Mouse (Mus musculus): ENCODE results near the gene Cyp2d12. TPM values are rescaled to one million over a fixed set of nuclear protein-coding genes. Genes with fewer than 3 reads are reported as not detected.
"Not testable (repeated sequence)": the region's sequence is repeated elsewhere in the genome, so short reads cannot be mapped to it uniquely, and the experiment has no call there.

Cyp2d12 gene
- polyA plus RNA-seq (2016; fragmentation: Nextera tagmentation; extraction: Ambion mirVana) = not detected in 2 replicates

DNA sequence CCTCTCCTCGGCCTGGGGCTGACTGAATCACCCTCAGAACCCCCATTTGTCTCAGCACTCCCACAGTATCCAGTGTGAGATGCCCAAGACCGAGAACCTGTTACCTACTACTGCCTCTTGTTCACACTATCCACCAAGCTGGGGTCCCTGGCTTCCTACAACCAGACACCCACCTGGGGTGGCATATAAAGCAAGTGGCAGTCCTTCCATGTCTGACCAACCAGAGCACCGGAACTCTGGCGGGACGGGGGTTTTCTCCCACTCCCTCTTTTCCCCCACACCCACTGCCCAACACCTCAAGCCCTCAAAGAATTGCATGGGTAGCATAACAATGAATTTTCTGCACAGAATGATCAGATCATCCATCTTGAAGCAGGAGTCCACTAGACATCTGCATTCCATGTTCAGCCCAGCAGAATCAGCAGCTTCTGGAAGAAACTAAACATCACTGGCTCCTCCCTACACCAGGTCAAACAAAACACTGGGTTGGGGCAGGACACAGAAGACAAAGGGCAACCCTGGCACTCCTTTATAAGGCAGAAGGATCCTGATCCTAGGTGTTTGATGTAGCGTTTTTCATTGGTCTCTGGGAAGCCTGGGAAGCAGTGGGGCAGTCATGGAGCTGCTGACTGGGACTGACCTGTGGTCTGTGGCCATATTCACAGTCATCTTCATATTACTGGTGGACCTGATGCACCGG, at the start of gene Cyp2d12:
Gene Cyp2d12, plus strand, starts transcription at position 542 of the 700 bp plus-strand sequence.
- Histone ChIP-seq H3K9me3 (replicated peaks) (peaks cover 19% of the 10 kb centered on the region), H3K4me1 (no peaks in the 10 kb centered on the region), H3K27me3 (ENCODE audit: low read depth, poor library complexity, severe bottlenecking) (no peaks in the 10 kb centered on the region), H3K4me3 (no peak within 1 kb of the TSS), H3K27ac (replicated peaks) (no peak within 1 kb of the TSS), H3K36me3 (no peaks in the 10 kb centered on the region)
- DNase-seq (ENCODE audit: low spot score) = no peak
- WGBS = 86% methylated on average over 7 of the region's 7 CpGs

DNA sequence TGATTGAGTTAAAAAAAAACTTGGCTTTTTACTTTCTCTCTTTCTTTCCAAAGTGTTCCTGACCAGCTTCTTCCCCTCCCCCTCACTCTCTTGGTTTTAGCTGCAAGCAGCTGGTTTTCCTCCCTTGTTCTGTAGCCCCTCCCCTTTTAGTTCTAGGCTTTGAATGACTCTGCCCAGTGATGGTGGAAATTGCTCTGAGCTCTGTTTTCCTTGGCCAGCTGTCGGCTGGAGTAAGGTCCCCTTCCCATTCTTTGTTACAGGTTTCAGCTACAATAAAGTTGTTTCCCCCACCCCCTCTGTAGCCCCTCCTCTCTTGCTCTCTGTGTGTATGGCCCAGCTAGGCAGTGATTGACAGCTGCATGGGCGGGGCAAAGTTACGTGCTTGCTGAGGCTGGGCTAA, 47.9 kb upstream of the Cyp2d12 start:
- no peaks in the 10 kb centered on the region for H3K27me3 ChIP-seq (ENCODE audit: low read depth, poor library complexity, severe bottlenecking)
- H3K27ac ChIP-seq (replicated peaks) = no peak overlapping the region
- H3K4me1 ChIP-seq = no peaks in the 10 kb centered on the region
- H3K36me3 ChIP-seq = no peaks in the 10 kb centered on the region
- DNase-seq (ENCODE audit: low spot score) = no peak
- peaks cover 12% of the 10 kb centered on the region for H3K9me3 ChIP-seq (replicated peaks)
- WGBS = 82% methylated on average over 3 of the region's 3 CpGs
- H3K4me3 ChIP-seq = no peak overlapping the region

DNA sequence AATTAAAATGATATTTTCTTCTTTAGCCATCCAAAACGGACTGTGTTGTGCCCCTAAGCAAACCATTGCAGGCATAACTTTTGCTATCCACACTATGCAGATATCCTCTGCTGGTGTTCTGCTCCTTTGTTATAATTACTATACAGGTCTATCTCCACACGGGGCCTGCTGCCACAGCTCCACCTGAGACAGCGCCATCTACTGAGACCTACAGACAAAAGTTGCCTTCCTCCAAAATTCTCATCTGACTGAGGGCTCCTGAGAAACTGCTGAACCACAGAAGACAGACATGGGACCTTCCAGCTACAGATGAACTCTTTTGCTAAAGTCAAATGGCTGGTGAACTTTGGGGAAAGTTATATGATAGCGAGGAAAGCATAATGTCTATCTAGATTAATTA, 47.1 kb upstream of the Cyp2d12 start:
- H3K27me3 ChIP-seq (ENCODE audit: low read depth, poor library complexity, severe bottlenecking); H3K4me1 ChIP-seq; DNase-seq (ENCODE audit: low spot score); H3K36me3 ChIP-seq; H3K4me3 ChIP-seq; H3K27ac ChIP-seq (replicated peaks): not testable (repeated sequence)
- H3K9me3 ChIP-seq (replicated peaks) = peaks cover 12% of the 10 kb centered on the region
- WGBS = 58% methylated on average over 4 of the region's 4 CpGs

DNA sequence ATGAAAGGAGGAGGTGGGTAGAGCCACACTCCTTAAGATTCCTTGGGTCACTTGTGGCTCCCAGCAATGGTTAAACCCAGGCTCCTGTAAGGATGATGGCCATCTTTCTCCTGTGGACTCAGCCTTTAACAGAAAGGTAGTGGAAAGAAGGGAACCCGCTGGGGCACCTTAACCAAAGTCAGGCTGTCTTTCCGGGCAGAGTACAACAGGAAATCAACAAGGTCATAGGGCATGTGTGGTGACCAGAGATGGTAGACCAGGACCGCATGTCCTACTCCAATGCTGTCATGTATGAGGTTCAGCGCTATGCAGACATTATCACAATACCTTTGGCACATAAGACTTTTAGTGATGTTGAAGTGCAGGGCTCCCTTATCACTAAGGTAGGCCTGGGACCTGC, 45.4 kb upstream of the Cyp2d12 start:
- H3K4me1 ChIP-seq; H3K36me3 ChIP-seq; H3K4me3 ChIP-seq; H3K27ac ChIP-seq (replicated peaks); H3K27me3 ChIP-seq (ENCODE audit: low read depth, poor library complexity, severe bottlenecking); DNase-seq (ENCODE audit: low spot score): not testable (repeated sequence)
- peaks cover 12% of the 10 kb centered on the region for H3K9me3 ChIP-seq (replicated peaks)
- 85% methylated on average over 4 of the region's 4 CpGs for WGBS

DNA sequence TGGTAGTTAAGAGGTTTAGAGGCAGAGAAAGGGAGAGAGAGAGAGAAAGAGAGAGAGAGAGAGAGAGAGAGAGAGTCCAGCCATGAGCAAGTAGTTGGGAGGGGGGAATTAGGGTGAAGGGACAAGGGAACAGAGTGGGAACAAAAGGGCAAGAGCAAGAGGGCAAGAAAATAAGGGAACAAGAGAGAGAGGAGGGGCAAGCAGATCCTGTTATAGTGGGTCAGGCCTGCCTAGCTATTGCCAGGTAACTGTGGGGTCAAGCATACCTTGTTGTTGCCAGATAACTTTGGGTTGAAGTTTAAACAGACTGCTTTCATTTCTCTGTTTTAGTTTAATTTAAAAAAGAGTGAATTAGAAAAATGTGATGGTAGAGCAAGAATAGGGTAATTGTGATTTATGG, 44.4 kb upstream of the Cyp2d12 start:
- H3K9me3 ChIP-seq (replicated peaks) = peaks cover 12% of the 10 kb centered on the region
- not testable (repeated sequence) for H3K4me3 ChIP-seq; H3K27ac ChIP-seq (replicated peaks); H3K4me1 ChIP-seq; H3K36me3 ChIP-seq; DNase-seq (ENCODE audit: low spot score); H3K27me3 ChIP-seq (ENCODE audit: low read depth, poor library complexity, severe bottlenecking)

DNA sequence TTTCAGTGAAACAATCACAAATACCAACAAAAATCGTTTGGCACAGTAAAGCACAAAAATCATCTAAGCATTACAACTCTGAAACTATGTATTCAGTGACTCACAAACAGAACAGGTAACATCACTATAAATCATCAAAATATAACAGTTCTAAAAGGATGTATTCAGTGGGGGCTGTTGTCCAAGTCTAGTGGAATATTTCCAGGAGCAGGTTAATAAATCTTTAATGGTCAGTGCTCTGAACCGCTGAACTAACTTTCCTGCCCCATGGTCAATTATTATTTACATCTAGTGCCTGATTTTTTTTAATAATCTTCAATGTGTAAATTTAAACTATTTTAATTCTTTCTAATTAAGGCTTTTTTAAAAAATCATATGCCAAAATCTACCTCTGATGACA, 42.8 kb upstream of the Cyp2d12 start:
- H3K4me1 ChIP-seq; DNase-seq (ENCODE audit: low spot score); H3K4me3 ChIP-seq; H3K27ac ChIP-seq (replicated peaks); H3K36me3 ChIP-seq; H3K27me3 ChIP-seq (ENCODE audit: low read depth, poor library complexity, severe bottlenecking); H3K9me3 ChIP-seq (replicated peaks): not testable (repeated sequence)
- 79% methylated on average over 2 of the region's 2 CpGs for WGBS

DNA sequence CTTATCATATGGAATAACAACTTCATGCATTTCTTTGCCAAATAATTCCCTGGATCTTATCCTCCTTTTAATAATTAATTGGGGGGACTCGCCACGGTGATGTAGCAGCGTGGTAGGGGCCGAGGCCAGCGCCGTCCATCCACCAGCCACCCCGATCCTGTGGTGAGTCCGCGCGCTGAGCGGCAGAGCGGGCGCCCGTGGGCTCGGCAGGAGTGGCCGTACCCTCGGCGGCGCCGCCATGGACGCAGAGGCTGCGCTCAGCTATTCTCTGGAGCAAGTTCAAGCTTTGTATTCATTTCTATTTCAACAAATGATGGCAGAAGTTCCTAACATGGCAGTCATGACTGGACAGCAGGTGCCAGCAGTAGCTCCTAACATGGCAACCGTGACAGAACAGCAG, 38.7 kb upstream of the Cyp2d12 start:
- 85% methylated on average over 23 of the region's 23 CpGs for WGBS
- H3K27me3 ChIP-seq (ENCODE audit: low read depth, poor library complexity, severe bottlenecking); DNase-seq (ENCODE audit: low spot score); H3K4me1 ChIP-seq; H3K4me3 ChIP-seq; H3K9me3 ChIP-seq (replicated peaks); H3K36me3 ChIP-seq; H3K27ac ChIP-seq (replicated peaks): not testable (repeated sequence)

DNA sequence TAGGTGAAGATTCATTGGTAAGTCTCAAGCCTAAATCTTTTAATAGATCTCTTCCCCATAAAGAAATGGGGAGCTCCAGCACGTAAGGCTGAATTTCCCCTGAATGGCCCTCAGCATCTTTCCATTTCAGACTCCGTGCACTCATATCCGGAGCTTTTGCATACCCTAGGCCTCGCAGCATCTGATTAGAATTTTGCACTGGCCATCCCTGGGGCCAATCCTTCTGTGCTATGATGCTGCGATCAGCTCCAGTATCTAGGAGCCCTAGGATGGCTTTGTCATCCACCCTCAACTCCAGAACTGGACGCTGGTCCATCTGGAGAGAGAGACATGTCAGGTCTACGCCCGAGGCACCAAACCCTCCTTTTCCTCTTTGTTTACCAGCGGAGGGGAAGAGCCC, 27.5 kb upstream of the Cyp2d12 start:
- WGBS = 86% methylated on average over 7 of the region's 9 CpGs
- not testable (repeated sequence) for DNase-seq (ENCODE audit: low spot score); H3K9me3 ChIP-seq (replicated peaks); H3K4me1 ChIP-seq; H3K27me3 ChIP-seq (ENCODE audit: low read depth, poor library complexity, severe bottlenecking); H3K4me3 ChIP-seq; H3K36me3 ChIP-seq; H3K27ac ChIP-seq (replicated peaks)

DNA sequence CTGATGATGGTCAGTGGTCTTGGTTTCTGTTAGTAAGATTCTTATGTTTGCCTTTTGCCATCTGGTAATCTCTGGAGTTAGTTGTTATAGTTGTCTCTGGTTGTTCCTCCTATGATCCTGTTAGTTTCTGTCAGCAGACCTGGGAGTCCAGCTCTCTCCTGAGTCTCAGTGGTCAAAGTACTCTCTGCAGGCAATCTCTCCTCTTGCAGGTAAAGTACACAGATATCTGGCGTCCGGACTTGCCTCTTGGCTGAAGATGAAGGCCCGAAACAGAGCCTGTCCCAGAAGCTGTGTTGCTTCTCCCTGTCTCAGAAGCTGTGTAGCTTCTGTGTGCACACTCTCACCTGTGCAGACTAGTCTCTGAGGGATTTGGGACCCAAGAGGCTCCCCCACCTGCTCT, 22.2 kb upstream of the Cyp2d12 start:
- DNase-seq (ENCODE audit: low spot score); H3K36me3 ChIP-seq; H3K9me3 ChIP-seq (replicated peaks); H3K4me1 ChIP-seq; H3K27ac ChIP-seq (replicated peaks); H3K4me3 ChIP-seq; H3K27me3 ChIP-seq (ENCODE audit: low read depth, poor library complexity, severe bottlenecking): not testable (repeated sequence)
- 88% methylated on average over 3 of the region's 3 CpGs for WGBS

DNA sequence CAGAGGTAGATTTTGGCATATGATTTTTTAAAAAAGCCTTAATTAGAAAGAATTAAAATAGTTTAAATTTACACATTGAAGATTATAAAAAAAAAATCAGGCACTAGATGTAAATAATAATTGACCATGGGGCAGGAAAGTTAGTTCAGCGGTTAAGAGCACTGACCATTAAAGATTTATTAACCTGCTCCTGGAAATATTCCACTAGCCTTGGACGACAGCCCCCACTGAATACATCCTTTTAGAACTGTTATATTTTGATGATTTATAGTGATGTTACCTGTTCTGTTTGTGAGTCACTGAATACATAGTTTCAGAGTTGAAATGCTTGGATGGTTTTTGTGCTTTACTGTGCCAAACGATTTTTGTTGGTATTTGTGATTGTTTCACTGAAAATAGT, 11.9 kb upstream of the Cyp2d12 start:
- not testable (repeated sequence) for H3K36me3 ChIP-seq; H3K27ac ChIP-seq (replicated peaks); H3K9me3 ChIP-seq (replicated peaks); DNase-seq (ENCODE audit: low spot score); H3K4me1 ChIP-seq; H3K4me3 ChIP-seq; H3K27me3 ChIP-seq (ENCODE audit: low read depth, poor library complexity, severe bottlenecking)
- 83% methylated on average over 3 of the region's 3 CpGs for WGBS

DNA sequence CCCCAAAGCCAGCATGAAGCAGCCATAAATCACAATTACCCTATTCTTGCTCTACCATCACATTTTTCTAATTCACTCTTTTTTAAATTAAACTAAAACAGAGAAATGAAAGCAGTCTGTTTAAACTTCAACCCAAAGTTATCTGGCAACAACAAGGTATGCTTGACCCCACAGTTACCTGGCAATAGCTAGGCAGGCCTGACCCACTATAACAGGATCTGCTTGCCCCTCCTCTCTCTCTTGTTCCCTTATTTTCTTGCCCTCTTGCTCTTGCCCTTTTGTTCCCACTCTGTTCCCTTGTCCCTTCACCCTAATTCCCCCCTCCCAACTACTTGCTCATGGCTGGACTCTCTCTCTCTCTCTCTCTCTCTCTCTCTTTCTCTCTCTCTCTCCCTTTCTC, 10.3 kb upstream of the Cyp2d12 start:
- H3K4me1 ChIP-seq; H3K27ac ChIP-seq (replicated peaks); H3K4me3 ChIP-seq; H3K27me3 ChIP-seq (ENCODE audit: low read depth, poor library complexity, severe bottlenecking); DNase-seq (ENCODE audit: low spot score); H3K36me3 ChIP-seq; H3K9me3 ChIP-seq (replicated peaks): not testable (repeated sequence)

DNA sequence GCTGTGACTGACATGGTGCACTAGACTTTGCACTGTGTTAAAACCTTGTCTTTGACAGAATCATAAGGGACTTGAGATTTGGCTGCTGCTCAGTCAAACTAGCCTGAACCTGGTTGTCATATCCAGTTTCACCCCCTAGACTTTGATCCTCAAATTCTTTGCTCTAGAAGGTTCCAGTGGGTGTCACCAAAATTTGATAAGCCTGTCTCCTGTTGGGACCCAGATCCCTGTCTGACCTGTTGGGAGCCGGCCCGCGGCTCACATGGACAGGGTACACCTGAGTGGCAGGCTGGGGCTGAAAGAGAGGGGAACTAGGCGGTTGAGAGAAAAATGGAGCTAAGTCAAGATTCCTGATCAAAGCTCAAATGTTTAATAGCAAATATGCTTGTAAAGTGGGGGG, 7.1 kb upstream of the Cyp2d12 start:
- WGBS = 94% methylated on average over 4 of the region's 4 CpGs
- not testable (repeated sequence) for H3K9me3 ChIP-seq (replicated peaks)

DNA sequence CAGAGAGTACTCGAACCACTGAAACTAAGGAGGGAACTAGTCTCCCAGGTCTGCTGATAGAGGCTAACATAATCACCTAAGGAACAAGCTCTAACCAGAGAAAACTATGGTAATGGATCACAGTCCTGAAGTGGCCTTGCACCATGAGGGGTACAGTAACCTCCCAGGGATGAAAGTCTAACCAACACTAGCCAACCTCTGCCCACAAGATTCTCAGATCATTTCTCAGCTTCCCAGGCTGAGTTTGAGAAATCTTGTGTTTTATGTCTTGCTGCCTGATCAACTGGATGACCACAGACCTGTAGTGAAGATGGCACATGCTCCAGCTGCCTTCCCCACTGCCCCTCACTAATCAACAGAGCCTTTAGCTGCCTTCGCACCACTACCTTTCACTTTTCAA, 1.7 kb upstream of the Cyp2d12 start:
- not testable (repeated sequence) for H3K27ac ChIP-seq (replicated peaks); DNase-seq (ENCODE audit: low spot score); H3K4me3 ChIP-seq; H3K4me1 ChIP-seq; H3K27me3 ChIP-seq (ENCODE audit: low read depth, poor library complexity, severe bottlenecking); H3K36me3 ChIP-seq
- 93% methylated on average over 2 of the region's 2 CpGs for WGBS
- peaks cover 19% of the 10 kb centered on the region for H3K9me3 ChIP-seq (replicated peaks)

More for the DNA sequence above, 7.1 kb upstream of the Cyp2d12 start:
- H3K27me3 ChIP-seq (ENCODE audit: low read depth, poor library complexity, severe bottlenecking); H3K4me1 ChIP-seq; DNase-seq (ENCODE audit: low spot score); H3K4me3 ChIP-seq; H3K36me3 ChIP-seq; H3K27ac ChIP-seq (replicated peaks): not testable (repeated sequence)

DNA sequence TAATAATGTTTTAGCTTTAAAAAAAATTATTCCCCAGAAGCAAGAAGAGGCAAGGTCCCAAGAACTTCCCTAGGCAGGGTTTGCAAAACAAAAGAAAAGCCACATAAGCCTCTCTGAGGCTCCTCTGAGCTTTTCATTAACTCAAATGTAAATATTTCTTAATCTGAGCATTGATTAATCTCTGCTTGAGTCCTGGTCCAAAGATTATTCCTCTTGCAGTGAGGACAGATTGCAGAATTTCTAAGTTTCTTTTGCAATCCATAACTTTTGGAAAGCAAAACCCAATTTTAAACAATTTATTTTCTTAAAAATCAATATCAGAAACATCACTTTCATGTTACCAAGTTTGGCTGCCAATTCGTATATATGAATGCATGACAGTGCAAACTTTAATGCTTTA, 18.0 kb downstream of the Cyp2d12 start:
- H3K4me1 ChIP-seq = no peaks in the 10 kb centered on the region
- no peak overlapping the region for H3K27ac ChIP-seq (replicated peaks)
- no peak for DNase-seq (ENCODE audit: low spot score)
- H3K9me3 ChIP-seq (replicated peaks) = no peaks in the 10 kb centered on the region
- WGBS = 84% methylated on average over 1 of the region's 1 CpGs
- no peaks in the 10 kb centered on the region for H3K36me3 ChIP-seq
- H3K27me3 ChIP-seq (ENCODE audit: low read depth, poor library complexity, severe bottlenecking) = no peaks in the 10 kb centered on the region
- H3K4me3 ChIP-seq = no peak overlapping the region

Measured in midbrain, embryonic 10.5 days (tissue).